Comparison of ENCODE assay signal across 13 mouse cellular contexts in genomic region chr14:73174091-73174995, GRCm38 (mm10). TPM values are rescaled to one million over a fixed set of nuclear protein-coding genes. Genes with fewer than 3 reads are reported as not detected.
A peak's percentile ranks its signal among the peaks of the same experiment; 100 is the strongest.
DNase-seq lines count a peak whose midpoint lies in the region; ATAC-seq and TF ChIP-seq lines count a peak whose summit lies in the region.
"Had no signal": no experiment of that assay in that cellular context is flagged by ENCODE, and none has a peak within 500 bp of the region (broad histone marks: within the 10 kb centered on the region; RNA-seq: fewer than 3 reads in every experiment).

No protein-coding gene starts in this region.

- H3K9me3 ChIP-seq in forebrain, embryonic 12.5 days, result no peaks in the 10 kb centered on the region
- no peaks in the 10 kb centered on the region for H3K9me3 ChIP-seq in forebrain, embryonic 11.5 days (ENCODE audit: control insufficient read depth, low read length)
- no peaks in the 10 kb centered on the region for H3K9me3 ChIP-seq in limb, embryonic 12.5 days
- H3K9me3 ChIP-seq in limb, embryonic 10.5 days (replicated peaks), result no peaks in the 10 kb centered on the region
- H3K9me3 ChIP-seq: hindbrain, embryonic 12.5 days; liver, embryonic 13.5 days had no signal

- no peaks in the 10 kb centered on the region for H3K27me3 ChIP-seq in forebrain, embryonic 12.5 days
- no peaks in the 10 kb centered on the region for H3K27me3 ChIP-seq in forebrain, embryonic 11.5 days (ENCODE audit: control insufficient read depth, insufficient read depth, low read length)
- no peaks in the 10 kb centered on the region for H3K27me3 ChIP-seq in limb, embryonic 12.5 days
- no peaks in the 10 kb centered on the region for H3K27me3 ChIP-seq in limb, embryonic 10.5 days (ENCODE audit: low read depth, poor library complexity, severe bottlenecking)
- no peaks in the 10 kb centered on the region for H3K27me3 ChIP-seq in thymus, adult 2 months (ENCODE audit: control insufficient read depth, insufficient read depth, low read length)
- H3K27me3 ChIP-seq: hindbrain, embryonic 12.5 days; liver, embryonic 13.5 days had no signal

- H3K4me3 ChIP-seq in forebrain, embryonic 12.5 days (replicated peaks), result no peak overlapping the region
- no peak overlapping the region for H3K4me3 ChIP-seq in forebrain, embryonic 11.5 days (ENCODE audit: low read depth, low read length)
- no peak overlapping the region for H3K4me3 ChIP-seq in limb, embryonic 12.5 days (replicated peaks)
- H3K4me3 ChIP-seq in limb, embryonic 10.5 days, result no peak overlapping the region
- no peak overlapping the region for H3K4me3 ChIP-seq in brown adipose tissue, adult 24 weeks (ENCODE audit: insufficient read depth, low read depth, low read length)
- H3K4me3 ChIP-seq in thymus, adult 2 months (ENCODE audit: control insufficient read depth, insufficient read depth, low read length), result no peak overlapping the region
- H3K4me3 ChIP-seq: hindbrain, embryonic 12.5 days; liver, embryonic 13.5 days had no signal

- ATAC-seq in forebrain, embryonic 12.5 days (ENCODE audit: low FRiP score), result peak; percentile 39; the same call in 1 of the 2 replicates
- ATAC-seq in forebrain, embryonic 11.5 days (replicated peaks; ENCODE audit: low FRiP score), result no peak
- no peak for ATAC-seq in limb, embryonic 12.5 days (ENCODE audit: insufficient number of reproducible peaks, insufficient read depth, low FRiP score, low TSS enrichment, low read depth)

- no peaks in the 10 kb centered on the region for H3K4me1 ChIP-seq in forebrain, embryonic 12.5 days
- H3K4me1 ChIP-seq in forebrain, embryonic 11.5 days (replicated peaks; ENCODE audit: control insufficient read depth, insufficient read depth, low read length), result no peaks in the 10 kb centered on the region
- 0 out of 2 replicates have a peak, but pooled peaks cover 10% of the 10 kb centered on the region for H3K4me1 ChIP-seq in limb, embryonic 12.5 days (replicated peaks)
- H3K4me1 ChIP-seq in limb, embryonic 10.5 days, result no peaks in the 10 kb centered on the region
- peaks cover 64% of the 10 kb centered on the region for H3K4me1 ChIP-seq in brown adipose tissue, adult 24 weeks (ENCODE audit: control insufficient read depth, insufficient read depth, insufficient read length, low read length)
- H3K4me1 ChIP-seq in thymus, adult 2 months (replicated peaks; ENCODE audit: control insufficient read depth, insufficient read depth, low read length), result peaks cover 17% of the 10 kb centered on the region
- H3K4me1 ChIP-seq: hindbrain, embryonic 12.5 days had no signal

- TF ChIP-seq POLR2A in thymus, adult 2 months (IDR thresholded peaks at IDR 0.05; ENCODE audit: control insufficient read depth, extremely low read depth, insufficient read depth, low read length, poor library complexity), result no peak

- DNase-seq in forebrain, embryonic 11.5 days (ENCODE audit: low spot score), result no peak
- no peak for DNase-seq in limb, embryonic 10.5 days (ENCODE audit: low spot score)
- peak; percentile 43 to 71 for DNase-seq in layer of hippocampus, postnatal 14 days (ENCODE audit: low spot score in 2 of 2)
- no peak for DNase-seq in thymus, adult 2 months
- DNase-seq in embryo, embryonic 9.5 days (ENCODE audit: extremely low spot score), result no peak
- DNase-seq: heart, adult 18-20 months; kidney, adult 18-20 months; liver, embryonic 13.5 days; spleen, adult 18-20 months had no signal

- H3K36me3 ChIP-seq in forebrain, embryonic 12.5 days (replicated peaks), result peaks cover 87% of the 10 kb centered on the region
- peaks cover 6% of the 10 kb centered on the region; the same call in 1 of the 2 replicates for H3K36me3 ChIP-seq in forebrain, embryonic 11.5 days (ENCODE audit: control insufficient read depth, insufficient read depth, low read length)
- H3K36me3 ChIP-seq in limb, embryonic 12.5 days, result peaks cover 99% of the 10 kb centered on the region
- peaks cover 100% of the 10 kb centered on the region for H3K36me3 ChIP-seq in limb, embryonic 10.5 days
- H3K36me3 ChIP-seq in thymus, adult 2 months (ENCODE audit: control insufficient read depth, insufficient read depth, low read length), result peaks cover 75% of the 10 kb centered on the region

- 77% methylated on average over 7 of the region's 7 CpGs for WGBS in forebrain, embryonic 12.5 days
- 87% methylated on average over 7 of the region's 7 CpGs for WGBS in forebrain, embryonic 11.5 days
- 84% methylated on average over 7 of the region's 7 CpGs for WGBS in limb, embryonic 12.5 days
- WGBS in limb, embryonic 10.5 days, result 85% methylated on average over 7 of the region's 7 CpGs
- WGBS in thymus, adult 2 months, result 96% methylated on average over 7 of the region's 7 CpGs

- H3K27ac ChIP-seq in forebrain, embryonic 12.5 days, result no peak overlapping the region
- H3K27ac ChIP-seq in forebrain, embryonic 11.5 days (ENCODE audit: low read depth, low read length), result no peak overlapping the region
- H3K27ac ChIP-seq in limb, embryonic 12.5 days, result peak overlapping the region; percentile 56
- H3K27ac ChIP-seq in limb, embryonic 10.5 days, result no peak overlapping the region
- peak overlapping the region; percentile 42; the same call in 1 of the 2 replicates for H3K27ac ChIP-seq in brown adipose tissue, adult 24 weeks (replicated peaks; ENCODE audit: low read depth, low read length)
- no peak overlapping the region for H3K27ac ChIP-seq in thymus, adult 2 months (ENCODE audit: control insufficient read depth, insufficient read depth, low read length)
- H3K27ac ChIP-seq: hindbrain, embryonic 12.5 days; liver, embryonic 13.5 days had no signal

- H3K4me2 ChIP-seq in forebrain, embryonic 12.5 days, result no peak overlapping the region
- H3K4me2 ChIP-seq in forebrain, embryonic 11.5 days (ENCODE audit: low read depth, low read length, severe bottlenecking), result no peak overlapping the region
- no peak overlapping the region for H3K4me2 ChIP-seq in limb, embryonic 12.5 days
- H3K4me2 ChIP-seq: hindbrain, embryonic 12.5 days; liver, embryonic 13.5 days had no signal

- no peak for TF ChIP-seq CTCF in thymus, adult 2 months (IDR thresholded peaks at IDR 0.05; ENCODE audit: borderline replicate concordance, control insufficient read depth, extremely low read depth, insufficient read depth, low read length, poor library complexity)

- no peak overlapping the region for H3K9ac ChIP-seq in forebrain, embryonic 12.5 days
- H3K9ac ChIP-seq in forebrain, embryonic 11.5 days (ENCODE audit: low read length), result no peak overlapping the region
- no peak overlapping the region for H3K9ac ChIP-seq in limb, embryonic 12.5 days (replicated peaks)
- H3K9ac ChIP-seq: hindbrain, embryonic 12.5 days; liver, embryonic 13.5 days had no signal

RNA-seq across cellular contexts. Expression of gene Rcbtb2, which starts 51.5 kb away (rescaled TPM):
- 118 and 136 TPM in 2 replicates for polyA plus RNA-seq in forebrain, embryonic 12.5 days (2016; fragmentation: Nextera tagmentation; extraction: Ambion mirVana)
- polyA plus RNA-seq in forebrain, embryonic 11.5 days (2014; fragmentation: Nextera tagmentation; extraction: Ambion mirVana), result 142 and 160 TPM in 2 replicates
- polyA plus RNA-seq in limb, embryonic 12.5 days (2016; fragmentation: Nextera tagmentation; extraction: Ambion mirVana), result 172 and 185 TPM in 2 replicates
- 202 and 208 TPM in 2 replicates for polyA plus RNA-seq in limb, embryonic 10.5 days (2016; fragmentation: Nextera tagmentation; extraction: Ambion mirVana)
- polyA plus RNA-seq in brown adipose tissue, adult 24 weeks (2012; ENCODE audit: insufficient read depth, insufficient read length, missing spikeins), result 138 and 227 TPM in 2 replicates
- total RNA-seq in layer of hippocampus, postnatal 14 days (2021), result 10 to 100 TPM; 29.2 to 32.2 TPM
- polyA plus RNA-seq in thymus, adult 2 months (2012; rRNA removed), result 168 and 169 TPM in 2 replicates

Comparison
In these comparisons a context has a peak if more than half of its experiments do, and no peak if none do; other contexts are left out.
1. H3K27ac ChIP-seq: peak in limb, embryonic 12.5 days (single experiment) and brown adipose tissue, adult 24 weeks (single experiment); none in forebrain, embryonic 12.5 days (single experiment), forebrain, embryonic 11.5 days (single experiment), limb, embryonic 10.5 days (single experiment) and thymus, adult 2 months (single experiment).
2. DNase-seq: peak in layer of hippocampus, postnatal 14 days (2 of 2); none in forebrain, embryonic 11.5 days (single experiment), limb, embryonic 10.5 days (single experiment), thymus, adult 2 months (single experiment) and embryo, embryonic 9.5 days (single experiment).